Mouse (Mus musculus): ENCODE measurements around the gene Slc25a22. TPM values are rescaled to one million over a fixed set of nuclear protein-coding genes. Genes with fewer than 3 reads are reported as not detected.

Gene Slc25a22
- polyA plus RNA-seq, 1 experiment from 2014 or later = 71.3 TPM

DNA sequence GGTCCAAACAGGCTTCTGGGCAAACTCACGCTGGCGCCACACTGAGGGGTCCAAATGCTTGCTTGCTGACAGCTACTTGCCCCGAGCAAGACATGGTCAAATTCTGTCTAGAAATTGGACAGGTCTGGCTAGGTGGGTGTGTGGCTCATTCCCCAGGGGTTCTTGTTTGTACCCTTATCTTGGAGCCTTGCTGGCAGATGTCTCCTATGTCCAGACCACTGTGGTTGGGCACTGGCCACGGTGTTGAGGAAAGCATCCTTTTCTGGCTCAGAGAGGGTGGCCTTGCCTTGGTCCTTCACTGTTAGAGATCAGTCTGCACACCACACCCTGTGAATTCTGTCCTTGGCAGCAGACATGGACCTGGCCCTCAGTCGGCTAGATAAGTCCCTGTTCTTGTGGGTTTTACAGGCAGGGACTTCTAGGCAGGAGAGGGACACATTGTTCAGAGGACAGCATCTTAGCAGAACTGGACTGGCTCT is 40.6 kb upstream of the Slc25a22 start:
- Histone ChIP-seq H3K4me3 (no peak overlapping the region), H3K36me3 (no peaks in the 10 kb centered on the region), H3K4me1 (replicated peaks) (peaks cover 56% of the 10 kb centered on the region), H3K4me2 (no peak overlapping the region), H3K9ac (0 out of 2 replicates have a peak overlapping the region, but pooled peaks have one; percentile 43), H3K9me3 (no peaks in the 10 kb centered on the region), H3K27ac (no peak overlapping the region), H3K27me3 (peaks cover 40% of the 10 kb centered on the region)
- 78% methylated on average over 5 of the region's 5 CpGs for WGBS
- no peak for ATAC-seq (ENCODE audit: low FRiP score)

DNA sequence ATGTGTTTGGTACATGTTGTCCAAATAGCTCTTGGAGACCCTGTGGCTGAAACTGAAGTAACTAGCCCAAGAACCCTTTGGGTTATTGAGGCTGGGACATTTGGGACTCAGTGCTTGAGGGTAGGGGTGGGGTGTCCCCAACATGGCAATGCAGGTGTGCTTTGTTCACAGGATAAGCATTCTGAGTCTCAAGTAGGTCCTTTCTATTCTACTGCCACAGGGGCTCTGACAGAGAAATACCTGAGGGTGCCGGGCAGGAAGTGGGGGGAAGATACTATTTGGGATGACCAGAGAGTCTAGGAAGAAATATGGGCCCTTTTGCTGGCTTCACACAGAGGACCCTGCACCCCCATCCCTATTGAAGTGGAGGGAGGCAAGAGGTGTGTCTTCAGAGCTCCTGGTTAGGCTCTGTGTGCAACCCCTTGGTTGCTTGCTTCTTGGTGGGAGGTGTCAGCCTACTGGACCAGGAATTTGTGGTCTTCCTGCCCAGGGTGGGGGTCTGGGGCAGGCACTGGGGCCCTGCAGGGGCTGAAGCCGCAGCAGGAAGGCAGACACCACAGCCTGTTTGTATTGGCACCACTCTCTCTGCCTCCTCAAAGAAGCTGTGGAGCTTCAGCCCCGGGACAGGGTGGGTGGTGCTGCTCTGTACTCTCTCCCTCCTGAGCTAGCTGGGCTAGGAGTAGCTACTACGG is 40.0 kb upstream of the Slc25a22 start:
- no peak overlapping the region for H3K4me2 ChIP-seq
- no peak overlapping the region for H3K27ac ChIP-seq
- H3K9me3 ChIP-seq = no peaks in the 10 kb centered on the region
- 0 out of 2 replicates have a peak overlapping the region, but pooled peaks have one; percentile 43 for H3K9ac ChIP-seq
- peaks cover 54% of the 10 kb centered on the region for H3K4me1 ChIP-seq (replicated peaks)
- H3K36me3 ChIP-seq = peaks cover 2% of the 10 kb centered on the region
- peaks cover 34% of the 10 kb centered on the region for H3K27me3 ChIP-seq
- 73% methylated on average over 4 of the region's 4 CpGs for WGBS
- no peak overlapping the region for H3K4me3 ChIP-seq
- no peak for ATAC-seq (ENCODE audit: low FRiP score)

DNA sequence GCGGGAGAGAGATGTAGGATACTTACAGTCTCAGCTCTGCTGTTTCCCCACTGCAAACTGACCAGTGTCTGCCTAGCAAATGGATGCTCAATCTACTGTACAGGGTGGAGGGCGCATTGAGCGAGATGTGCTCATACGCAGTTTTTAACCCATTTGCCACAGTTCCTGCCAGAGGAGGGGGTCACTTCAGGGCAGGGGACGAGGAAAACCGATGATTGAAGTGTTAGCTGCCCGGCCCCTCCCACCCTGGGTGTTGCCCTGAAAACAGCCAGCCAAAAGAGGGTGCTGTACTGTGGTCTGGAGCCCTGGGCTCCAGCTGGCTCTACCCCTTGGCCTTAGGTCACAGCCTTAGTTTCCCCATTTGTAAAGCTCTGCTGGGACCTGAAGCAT is 39.3 kb upstream of the Slc25a22 start:
- Histone ChIP-seq H3K9me3 (no peaks in the 10 kb centered on the region), H3K27me3 (peaks cover 31% of the 10 kb centered on the region), H3K9ac (0 out of 2 replicates have a peak overlapping the region, but pooled peaks have one; percentile 8), H3K4me1 (replicated peaks) (peaks cover 50% of the 10 kb centered on the region), H3K27ac (peak overlapping the region; percentile 62), H3K4me2 (peak overlapping the region; percentile 85), H3K4me3 (peak overlapping the region; percentile 63; the same call in 1 of the 2 replicates), H3K36me3 (peaks cover 10% of the 10 kb centered on the region)
- ATAC-seq (ENCODE audit: low FRiP score) = no peak
- whole genome bisulfite sequencing = 17% methylated on average over 7 of the region's 7 CpGs

DNA sequence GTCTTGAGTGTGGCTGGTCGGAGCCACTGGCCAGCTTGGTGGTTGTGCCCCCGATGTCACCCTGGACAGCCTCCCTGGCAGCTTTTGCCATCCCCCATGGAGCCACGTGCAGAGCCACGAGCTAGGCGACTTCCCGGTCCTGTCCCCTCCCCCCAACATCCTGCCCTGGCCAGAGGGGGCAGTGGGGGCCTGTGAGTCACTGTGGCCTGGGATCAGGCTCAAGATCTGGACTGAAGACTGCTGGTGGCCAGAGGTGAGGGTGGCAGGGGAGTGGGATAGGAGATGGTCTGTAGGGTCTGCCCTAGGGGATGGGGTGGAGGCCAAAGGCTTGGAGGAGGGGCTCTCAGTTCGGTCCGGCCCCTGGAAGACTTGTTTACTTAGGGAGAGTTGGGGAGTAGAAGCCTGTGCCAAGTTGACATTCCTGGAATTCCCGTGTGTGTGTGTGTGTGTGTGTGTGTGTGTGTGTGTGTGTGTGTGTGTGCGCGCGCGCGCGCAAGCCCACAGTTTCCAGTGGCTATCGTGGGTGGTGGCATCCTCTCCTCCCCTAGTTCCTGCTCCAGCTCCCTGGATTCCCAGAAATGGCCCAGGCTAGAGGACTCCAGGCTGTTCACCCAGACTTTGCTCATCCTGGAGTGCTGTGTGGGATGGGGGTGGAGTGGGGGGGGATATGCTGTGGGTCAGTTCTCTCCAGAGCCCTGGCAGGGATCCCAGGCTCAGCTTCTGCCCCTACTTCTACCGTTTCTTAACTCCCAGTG is 38.7 kb upstream of the Slc25a22 start:
- H3K4me1 ChIP-seq (replicated peaks) = peaks cover 45% of the 10 kb centered on the region
- 4% methylated on average over 11 of the region's 17 CpGs for WGBS
- peak overlapping the region; percentile 63 for H3K4me3 ChIP-seq
- peak overlapping the region; percentile 62 for H3K27ac ChIP-seq
- ATAC-seq (ENCODE audit: low FRiP score) = peak; percentile 19
- peak overlapping the region; percentile 85 for H3K4me2 ChIP-seq
- H3K27me3 ChIP-seq = peaks cover 31% of the 10 kb centered on the region
- peaks cover 13% of the 10 kb centered on the region for H3K36me3 ChIP-seq
- no peaks in the 10 kb centered on the region for H3K9me3 ChIP-seq
- H3K9ac ChIP-seq = peak overlapping the region; percentile 8; the same call in 1 of the 2 replicates

DNA sequence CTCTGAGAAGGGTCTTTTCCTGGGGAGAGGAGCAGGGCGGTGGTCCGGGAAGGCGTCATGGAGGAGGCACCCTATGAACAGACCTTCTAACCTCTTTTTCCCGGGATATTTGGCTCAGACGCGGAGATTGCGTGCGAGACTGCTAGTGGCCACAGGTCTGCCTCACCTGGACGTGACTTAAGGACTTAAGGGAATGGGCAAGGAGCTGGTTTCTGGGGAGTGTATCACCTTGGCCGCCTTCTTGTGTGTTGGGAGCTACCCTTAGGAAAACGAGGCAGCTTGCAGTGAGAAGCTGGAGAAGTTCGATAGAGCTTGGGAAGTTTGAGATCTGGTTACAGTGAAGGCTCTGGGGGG is 38.1 kb upstream of the Slc25a22 start:
- Histone ChIP-seq H3K9ac (peak overlapping the region; percentile 84), H3K36me3 (peaks cover 19% of the 10 kb centered on the region), H3K27ac (0 out of 2 replicates have a peak overlapping the region, but pooled peaks have one; percentile 62), H3K4me1 (replicated peaks) (peaks cover 42% of the 10 kb centered on the region), H3K4me3 (peak overlapping the region; percentile 63), H3K9me3 (no peaks in the 10 kb centered on the region), H3K27me3 (peaks cover 31% of the 10 kb centered on the region), H3K4me2 (peak overlapping the region; percentile 85)
- WGBS = 2% methylated on average over 12 of the region's 12 CpGs
- no peak for ATAC-seq (ENCODE audit: low FRiP score)

DNA sequence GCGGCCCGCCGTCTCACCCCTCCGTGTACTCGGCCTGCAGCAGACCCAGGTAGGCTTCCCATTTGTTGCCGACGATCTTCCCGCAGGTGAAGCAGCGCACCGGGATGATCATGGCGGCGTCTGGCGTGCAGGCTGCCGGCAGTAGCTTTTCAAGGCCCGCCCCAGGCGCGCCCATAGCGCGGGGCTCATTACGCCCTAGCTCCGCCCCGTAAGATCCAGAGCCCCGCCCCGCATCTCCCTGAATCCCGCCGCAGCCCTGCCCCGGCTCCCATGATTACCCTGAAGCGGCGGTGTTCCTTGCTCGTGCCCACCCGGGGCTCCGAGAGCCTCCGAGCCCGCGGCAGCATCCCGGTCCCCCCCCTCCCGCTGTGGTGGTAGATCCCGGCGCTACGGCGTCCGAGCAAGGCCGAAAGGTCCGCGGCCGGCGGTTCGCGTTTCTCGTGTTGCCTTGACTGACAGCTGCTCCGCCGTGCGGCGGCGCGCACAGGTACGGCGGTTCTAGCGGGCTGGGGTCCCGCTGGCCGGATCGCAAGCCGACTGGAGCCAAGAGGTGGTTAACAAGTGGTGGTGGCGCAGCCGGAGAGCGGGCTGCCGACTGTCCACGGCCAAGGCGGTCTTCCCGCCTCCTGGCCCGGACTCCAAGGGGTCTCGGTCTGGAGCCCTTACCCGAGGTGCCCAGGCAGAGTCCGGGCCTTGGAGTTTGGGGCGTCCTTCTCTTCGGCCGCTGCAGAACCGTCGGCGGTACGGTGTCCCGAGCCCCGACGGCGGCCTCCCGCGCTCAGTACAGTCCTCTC is 37.5 kb upstream of the Slc25a22 start, which contains the start of the genes Polr2l and Tspan4:
TSS of gene Polr2l (minus strand) at position 122 of the 794 bp plus-strand sequence.
TSS of gene Tspan4 (plus strand) at position 230 of the 794 bp plus-strand sequence.
- peak; percentile 83 for ATAC-seq (ENCODE audit: low FRiP score)
- Histone ChIP-seq H3K36me3 (peaks cover 25% of the 10 kb centered on the region), H3K27me3 (peaks cover 30% of the 10 kb centered on the region), H3K4me2 (peak within 1 kb of the TSS; percentile 85), H3K9me3 (no peaks in the 10 kb centered on the region), H3K9ac (peak within 1 kb of the TSS; percentile 84), H3K27ac (peak within 1 kb of the TSS; percentile 88), H3K4me3 (peak within 1 kb of the TSS; percentile 63), H3K4me1 (replicated peaks) (peaks cover 43% of the 10 kb centered on the region)
- under 1% methylated on average over 85 of the region's 87 CpGs for WGBS

DNA sequence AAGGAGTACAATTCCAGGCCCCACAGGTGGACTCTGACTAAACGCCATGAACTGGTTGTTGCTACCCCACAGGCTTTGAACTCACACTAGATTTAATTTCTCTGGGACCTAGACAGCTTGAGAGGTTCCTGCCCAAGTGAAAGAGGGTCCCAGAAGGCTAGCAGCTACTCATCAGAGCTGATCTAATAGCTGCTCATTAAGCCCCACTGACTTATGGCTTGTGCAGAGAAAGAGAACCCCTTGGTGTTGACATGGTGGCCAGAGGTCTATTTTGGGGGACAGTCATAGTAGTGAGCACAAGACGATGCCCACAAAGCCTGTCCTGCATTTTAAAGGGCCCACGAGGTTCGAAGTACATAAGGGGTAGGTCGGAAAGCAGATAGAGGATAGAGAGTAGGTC is 36.5 kb upstream of the Slc25a22 start:
- peak overlapping the region; percentile 63 for H3K4me3 ChIP-seq
- H3K4me1 ChIP-seq (replicated peaks) = peaks cover 53% of the 10 kb centered on the region
- H3K27me3 ChIP-seq = peaks cover 28% of the 10 kb centered on the region
- peaks cover 35% of the 10 kb centered on the region for H3K36me3 ChIP-seq
- H3K27ac ChIP-seq = no peak overlapping the region
- H3K4me2 ChIP-seq = peak overlapping the region; percentile 85
- peak overlapping the region; percentile 84 for H3K9ac ChIP-seq
- 11% methylated on average over 5 of the region's 5 CpGs for WGBS
- no peaks in the 10 kb centered on the region for H3K9me3 ChIP-seq
- ATAC-seq (ENCODE audit: low FRiP score) = no peak

DNA sequence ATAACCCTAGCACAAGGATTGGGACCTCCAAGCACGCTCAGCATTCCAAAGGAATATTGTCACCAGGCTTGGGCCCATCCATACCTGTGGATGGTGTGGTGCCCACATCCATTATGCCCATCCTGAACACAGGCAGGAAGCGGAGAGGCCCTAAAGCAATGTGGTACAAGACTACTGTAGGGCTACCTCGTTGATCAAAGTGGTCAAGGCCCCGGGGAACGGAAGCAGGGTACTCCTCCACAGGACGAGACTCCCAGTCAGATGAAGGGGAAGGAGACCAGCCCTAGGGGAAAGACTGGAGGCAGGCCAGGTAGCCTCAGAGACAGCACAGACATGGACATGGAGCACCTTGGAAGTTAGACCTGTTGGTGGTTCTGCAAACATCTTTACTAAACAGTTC is 35.1 kb upstream of the Slc25a22 start:
- Histone ChIP-seq H3K4me2 (no peak overlapping the region), H3K4me3 (no peak overlapping the region), H3K27ac (no peak overlapping the region), H3K9me3 (no peaks in the 10 kb centered on the region), H3K9ac (no peak overlapping the region), H3K27me3 (peaks cover 23% of the 10 kb centered on the region), H3K36me3 (peaks cover 35% of the 10 kb centered on the region), H3K4me1 (replicated peaks) (peaks cover 67% of the 10 kb centered on the region)
- ATAC-seq (ENCODE audit: low FRiP score) = no peak
- WGBS = 91% methylated on average over 6 of the region's 6 CpGs

DNA sequence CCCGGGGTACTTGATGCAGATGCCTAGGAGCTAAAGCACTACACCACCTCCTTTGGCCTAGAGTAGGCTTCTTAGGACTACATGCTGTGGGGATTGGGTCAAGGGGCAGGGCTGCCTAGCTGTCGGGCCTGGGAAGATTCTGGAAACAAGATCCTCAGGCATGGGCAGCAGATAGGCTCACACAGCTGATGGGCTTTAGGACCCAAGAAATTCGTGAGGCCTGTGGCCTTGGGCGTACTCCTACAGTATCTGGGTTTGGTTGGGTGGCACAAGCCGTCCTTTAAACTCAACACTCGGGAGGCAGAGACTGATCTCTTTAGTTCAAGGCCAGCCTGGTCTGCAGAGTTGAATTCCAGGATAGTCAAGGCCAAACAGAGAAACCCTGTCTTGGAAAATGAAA is 34.5 kb upstream of the Slc25a22 start:
- Histone ChIP-seq H3K4me1 (replicated peaks) (peaks cover 72% of the 10 kb centered on the region), H3K9me3 (no peaks in the 10 kb centered on the region), H3K9ac (0 out of 2 replicates have a peak overlapping the region, but pooled peaks have one; percentile 13), H3K27ac (no peak overlapping the region), H3K36me3 (peaks cover 35% of the 10 kb centered on the region), H3K27me3 (peaks cover 18% of the 10 kb centered on the region), H3K4me3 (no peak overlapping the region), H3K4me2 (no peak overlapping the region)
- whole genome bisulfite sequencing = 83% methylated on average over 6 of the region's 6 CpGs
- no peak for ATAC-seq (ENCODE audit: low FRiP score)

DNA sequence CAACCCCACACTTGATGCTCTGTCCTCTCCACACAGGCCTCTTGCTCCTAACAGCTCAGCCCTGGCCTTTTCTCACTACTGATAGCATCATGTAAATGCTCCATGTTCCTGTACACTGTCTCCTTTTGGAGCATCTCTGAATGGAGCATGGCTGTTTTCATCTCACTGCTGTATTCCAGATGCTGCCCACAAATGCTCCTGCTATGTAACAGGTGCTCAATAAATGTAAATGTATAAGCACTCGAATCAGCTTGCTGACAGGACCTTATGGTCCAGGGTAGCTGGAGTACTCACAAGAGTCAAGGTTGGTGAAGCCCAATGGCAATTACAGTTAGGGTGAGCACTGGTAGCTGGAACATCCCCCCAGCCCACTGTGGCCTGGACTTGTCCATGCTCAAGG is 33.5 kb upstream of the Slc25a22 start:
- H3K9ac ChIP-seq = no peak overlapping the region
- H3K27ac ChIP-seq = no peak overlapping the region
- H3K36me3 ChIP-seq = peaks cover 35% of the 10 kb centered on the region
- no peaks in the 10 kb centered on the region for H3K9me3 ChIP-seq
- WGBS = 94% methylated on average over 1 of the region's 1 CpGs
- peaks cover 72% of the 10 kb centered on the region for H3K4me1 ChIP-seq (replicated peaks)
- no peak overlapping the region for H3K4me3 ChIP-seq
- no peak for ATAC-seq (ENCODE audit: low FRiP score)
- H3K4me2 ChIP-seq = no peak overlapping the region
- peaks cover 18% of the 10 kb centered on the region for H3K27me3 ChIP-seq

DNA sequence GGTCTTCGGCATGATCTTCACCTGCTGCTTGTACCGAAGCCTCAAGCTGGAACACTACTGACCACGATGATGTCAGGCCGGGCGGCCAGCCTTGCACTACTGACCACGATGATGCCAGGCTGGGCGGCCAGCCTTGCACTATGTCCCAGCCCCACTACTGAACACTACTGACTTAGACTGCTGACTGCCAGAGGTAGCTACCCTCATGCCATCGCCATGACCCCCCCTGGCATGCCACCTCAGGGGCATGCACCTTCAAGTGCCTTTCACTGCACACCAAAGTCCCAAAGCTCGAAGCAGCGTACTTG is 32.9 kb upstream of the Slc25a22 start:
- peak overlapping the region; percentile 85; the same call in 1 of the 2 replicates for H3K9ac ChIP-seq
- peaks cover 18% of the 10 kb centered on the region for H3K27me3 ChIP-seq
- WGBS = 92% methylated on average over 10 of the region's 10 CpGs
- no peaks in the 10 kb centered on the region for H3K9me3 ChIP-seq
- no peak overlapping the region for H3K4me2 ChIP-seq
- ATAC-seq (ENCODE audit: low FRiP score) = no peak
- no peak overlapping the region for H3K4me3 ChIP-seq
- peaks cover 35% of the 10 kb centered on the region for H3K36me3 ChIP-seq
- peaks cover 69% of the 10 kb centered on the region for H3K4me1 ChIP-seq (replicated peaks)
- no peak overlapping the region for H3K27ac ChIP-seq

Measured in hindbrain, embryonic 13.5 days (tissue).